Mouse (Mus musculus): ENCODE results near the gene Zfp423. TPM values are rescaled to one million over a fixed set of nuclear protein-coding genes. Genes with fewer than 3 reads are reported as not detected.

Zfp423 gene
- polyA plus RNA-seq, 1 experiment from 2014 or later, result 5.8 TPM

DNA sequence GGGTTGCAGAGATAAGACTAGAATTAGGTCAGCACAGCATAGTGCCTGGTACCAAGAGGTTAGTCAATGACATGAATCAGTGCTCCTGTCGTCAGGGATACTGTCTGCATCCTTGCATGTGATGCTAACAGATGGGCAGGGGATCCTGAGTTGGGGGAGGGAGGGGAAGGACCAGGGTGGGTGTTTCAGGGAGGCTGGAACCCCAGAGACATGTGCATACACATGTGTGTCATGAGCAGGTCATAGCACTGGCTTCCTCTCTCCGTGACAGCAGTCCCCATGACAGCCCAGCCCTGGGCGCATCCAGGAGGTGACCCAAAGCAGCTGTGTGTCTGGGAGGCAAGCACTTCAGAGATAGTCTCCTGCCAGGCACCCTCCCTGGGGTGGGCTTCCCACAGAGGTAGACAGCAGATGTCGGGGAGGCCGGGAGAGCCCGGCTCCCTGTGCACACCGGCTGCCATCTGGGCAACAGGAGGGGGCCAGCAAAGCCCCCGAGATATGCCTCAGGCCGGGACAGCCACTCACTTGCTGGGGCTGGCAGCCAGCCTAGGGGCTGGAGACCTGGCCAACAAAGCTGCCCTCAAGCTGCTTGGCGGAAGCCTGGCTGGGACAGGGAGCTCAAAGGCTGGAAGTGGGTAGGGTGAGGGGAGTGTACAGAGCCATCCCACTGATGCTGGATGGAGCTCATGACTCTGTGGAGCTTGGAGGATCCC, 272.3 kb downstream of the Zfp423 start:
- WGBS, result 66% methylated on average over 10 of the region's 10 CpGs
- ATAC-seq (replicated peaks; ENCODE audit: low FRiP score), result no peak
- no peak for DNase-seq (ENCODE audit: low spot score)
- no peaks in the 10 kb centered on the region for H3K9me3 ChIP-seq (ENCODE audit: control insufficient read depth, low read length)
- no peaks in the 10 kb centered on the region for H3K36me3 ChIP-seq (ENCODE audit: control insufficient read depth, insufficient read depth, low read length)
- H3K4me2 ChIP-seq, result no peak overlapping the region
- no peak overlapping the region for H3K4me3 ChIP-seq (ENCODE audit: low read depth, low read length)
- no peak overlapping the region for H3K27ac ChIP-seq (ENCODE audit: low read depth, low read length)
- no peak overlapping the region for H3K9ac ChIP-seq (ENCODE audit: low read depth, low read length)
- peaks cover 6% of the 10 kb centered on the region for H3K4me1 ChIP-seq (replicated peaks; ENCODE audit: control insufficient read depth, insufficient read depth, low read length)
- no peaks in the 10 kb centered on the region for H3K27me3 ChIP-seq (replicated peaks; ENCODE audit: control insufficient read depth, insufficient read depth, low read length)

- no peak overlapping the region for H3K9ac ChIP-seq (ENCODE audit: low read depth, low read length)
- 74% methylated on average over 3 of the region's 3 CpGs for WGBS
- no peaks in the 10 kb centered on the region for H3K27me3 ChIP-seq (replicated peaks; ENCODE audit: control insufficient read depth, insufficient read depth, low read length)
- no peak overlapping the region for H3K4me3 ChIP-seq (ENCODE audit: low read depth, low read length)
- no peak overlapping the region for H3K4me2 ChIP-seq
- ATAC-seq (replicated peaks; ENCODE audit: low FRiP score), result no peak
- no peak overlapping the region for H3K27ac ChIP-seq (ENCODE audit: low read depth, low read length)
- no peaks in the 10 kb centered on the region for H3K9me3 ChIP-seq (ENCODE audit: control insufficient read depth, low read length)
- DNase-seq (ENCODE audit: low spot score), result no peak
- H3K4me1 ChIP-seq (replicated peaks; ENCODE audit: control insufficient read depth, insufficient read depth, low read length), result peaks cover 4% of the 10 kb centered on the region
- no peaks in the 10 kb centered on the region for H3K36me3 ChIP-seq (ENCODE audit: control insufficient read depth, insufficient read depth, low read length)
Observed at GRCm38 (mm10) chr8:87686026-87686425, 273.4 kb downstream of the Zfp423 start.

GRCm38 (mm10) chr8:87685392-87685791, 274.0 kb downstream of the Zfp423 start:
- Histone ChIP-seq H3K36me3 (ENCODE audit: control insufficient read depth, insufficient read depth, low read length) (no peaks in the 10 kb centered on the region), H3K4me1 (replicated peaks; ENCODE audit: control insufficient read depth, insufficient read depth, low read length) (peaks cover 2% of the 10 kb centered on the region; the same call in 1 of the 2 replicates), H3K9me3 (ENCODE audit: control insufficient read depth, low read length) (no peaks in the 10 kb centered on the region), H3K4me3 (ENCODE audit: low read depth, low read length) (no peak overlapping the region), H3K4me2 (no peak overlapping the region), H3K27ac (ENCODE audit: low read depth, low read length) (no peak overlapping the region), H3K9ac (ENCODE audit: low read depth, low read length) (no peak overlapping the region), H3K27me3 (replicated peaks; ENCODE audit: control insufficient read depth, insufficient read depth, low read length) (no peaks in the 10 kb centered on the region)
- ATAC-seq (replicated peaks; ENCODE audit: low FRiP score) (no peak), DNase-seq (ENCODE audit: low spot score) (no peak)
- WGBS, result 82% methylated on average over 8 of the region's 8 CpGs

- 75% methylated on average over 3 of the region's 3 CpGs for whole genome bisulfite sequencing
Observed at GRCm38 (mm10) chr8:87682066-87682465, 277.3 kb downstream of the Zfp423 start.

DNA sequence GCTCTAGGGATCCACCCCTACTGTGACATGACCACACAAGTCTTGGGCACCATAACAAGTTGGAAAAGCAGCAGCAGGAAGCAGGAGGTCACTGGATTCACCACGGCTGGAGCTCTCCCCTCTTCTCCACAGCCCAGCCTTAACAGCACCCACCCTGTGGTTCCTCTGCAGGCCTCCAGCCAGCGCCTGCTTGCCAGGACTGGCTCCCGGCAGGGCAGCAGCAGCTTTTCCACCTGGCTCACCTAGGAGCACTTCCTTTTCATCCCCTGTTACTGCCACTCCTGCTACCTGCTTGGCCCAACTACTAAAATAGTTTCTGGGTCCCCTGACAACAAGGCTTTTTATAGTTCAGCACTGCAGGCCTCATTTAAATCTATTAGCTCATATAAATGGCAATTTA, 279.4 kb downstream of the Zfp423 start:
- no peaks in the 10 kb centered on the region for H3K9me3 ChIP-seq (ENCODE audit: control insufficient read depth, low read length)
- H3K36me3 ChIP-seq (ENCODE audit: control insufficient read depth, insufficient read depth, low read length), result no peaks in the 10 kb centered on the region
- no peak overlapping the region for H3K27ac ChIP-seq (ENCODE audit: low read depth, low read length)
- no peaks in the 10 kb centered on the region for H3K27me3 ChIP-seq (replicated peaks; ENCODE audit: control insufficient read depth, insufficient read depth, low read length)
- H3K9ac ChIP-seq (ENCODE audit: low read depth, low read length), result no peak overlapping the region
- 71% methylated on average over 3 of the region's 3 CpGs for WGBS
- H3K4me2 ChIP-seq, result no peak overlapping the region
- H3K4me3 ChIP-seq (ENCODE audit: low read depth, low read length), result no peak overlapping the region
- no peak for DNase-seq (ENCODE audit: low spot score)
- no peak for ATAC-seq (replicated peaks; ENCODE audit: low FRiP score)
- no peaks in the 10 kb centered on the region for H3K4me1 ChIP-seq (replicated peaks; ENCODE audit: control insufficient read depth, insufficient read depth, low read length)

More at GRCm38 (mm10) chr8:87682066-87682465, 277.3 kb downstream of the Zfp423 start:
- no peaks in the 10 kb centered on the region for H3K27me3 ChIP-seq (replicated peaks; ENCODE audit: control insufficient read depth, insufficient read depth, low read length)
- no peak overlapping the region for H3K4me2 ChIP-seq
- no peak for ATAC-seq (replicated peaks; ENCODE audit: low FRiP score)
- H3K27ac ChIP-seq (ENCODE audit: low read depth, low read length), result no peak overlapping the region
- no peaks in the 10 kb centered on the region for H3K4me1 ChIP-seq (replicated peaks; ENCODE audit: control insufficient read depth, insufficient read depth, low read length)
- DNase-seq (ENCODE audit: low spot score), result no peak
- H3K9me3 ChIP-seq (ENCODE audit: control insufficient read depth, low read length), result no peaks in the 10 kb centered on the region
- H3K4me3 ChIP-seq (ENCODE audit: low read depth, low read length), result no peak overlapping the region
- H3K36me3 ChIP-seq (ENCODE audit: control insufficient read depth, insufficient read depth, low read length), result no peaks in the 10 kb centered on the region
- no peak overlapping the region for H3K9ac ChIP-seq (ENCODE audit: low read depth, low read length)

DNA sequence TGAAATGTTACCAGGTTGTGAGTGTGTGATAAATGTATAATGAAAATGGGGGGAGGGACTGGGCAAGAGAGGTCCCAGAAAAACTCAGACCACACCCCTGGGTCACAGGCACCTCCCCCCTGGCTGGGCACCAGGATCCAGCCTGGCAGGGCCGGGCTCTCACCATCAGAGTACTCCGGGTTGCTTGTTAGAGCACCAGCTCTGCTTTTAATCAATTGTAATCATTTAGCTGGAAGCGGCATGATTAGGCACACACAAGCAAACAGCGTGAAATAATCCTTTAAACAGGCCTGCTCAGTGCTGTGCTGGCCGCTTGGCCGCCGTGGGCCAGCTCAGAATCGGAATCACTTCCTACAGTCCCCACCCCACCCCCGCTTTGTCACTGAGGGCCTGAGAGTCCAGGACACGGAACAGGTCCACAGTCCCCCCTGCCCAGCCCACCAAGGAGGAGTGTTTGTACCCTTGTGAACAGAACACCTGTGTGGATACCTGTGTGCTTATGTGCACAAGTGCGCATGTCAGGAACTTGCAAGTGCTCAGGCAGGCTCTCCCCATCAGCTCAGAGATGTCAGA, 279.9 kb downstream of the Zfp423 start:
- Histone ChIP-seq H3K4me2 (no peak overlapping the region), H3K27ac (ENCODE audit: low read depth, low read length) (no peak overlapping the region), H3K36me3 (ENCODE audit: control insufficient read depth, insufficient read depth, low read length) (no peaks in the 10 kb centered on the region), H3K9me3 (ENCODE audit: control insufficient read depth, low read length) (no peaks in the 10 kb centered on the region), H3K27me3 (replicated peaks; ENCODE audit: control insufficient read depth, insufficient read depth, low read length) (no peaks in the 10 kb centered on the region), H3K4me1 (replicated peaks; ENCODE audit: control insufficient read depth, insufficient read depth, low read length) (no peaks in the 10 kb centered on the region), H3K4me3 (ENCODE audit: low read depth, low read length) (no peak overlapping the region), H3K9ac (ENCODE audit: low read depth, low read length) (no peak overlapping the region)
- ATAC-seq (replicated peaks; ENCODE audit: low FRiP score), result no peak
- DNase-seq (ENCODE audit: low spot score), result no peak
- 88% methylated on average over 11 of the region's 11 CpGs for WGBS

DNA sequence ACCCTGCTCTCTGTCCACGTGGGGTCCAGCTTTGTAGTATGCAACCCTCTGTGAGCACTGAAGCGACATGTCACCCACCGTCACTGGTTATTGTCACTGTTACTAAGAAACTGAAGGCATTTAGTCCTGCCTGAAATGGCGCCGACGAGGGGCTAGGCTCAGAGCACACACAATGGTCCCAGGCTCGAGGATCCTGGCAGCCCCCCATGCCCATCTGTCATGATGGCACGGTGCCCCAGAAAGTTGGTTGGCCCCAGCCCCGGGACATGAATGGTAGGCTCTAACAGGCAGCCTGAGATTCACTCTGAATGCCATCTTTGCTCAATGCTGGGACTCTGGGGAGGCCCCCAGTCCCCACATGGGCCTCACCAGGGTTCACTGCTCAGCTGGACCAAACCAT, 284.0 kb downstream of the Zfp423 start:
- Histone ChIP-seq H3K9ac (ENCODE audit: low read depth, low read length) (no peak overlapping the region), H3K27me3 (replicated peaks; ENCODE audit: control insufficient read depth, insufficient read depth, low read length) (no peaks in the 10 kb centered on the region), H3K36me3 (ENCODE audit: control insufficient read depth, insufficient read depth, low read length) (no peaks in the 10 kb centered on the region), H3K27ac (ENCODE audit: low read depth, low read length) (no peak overlapping the region), H3K4me2 (no peak overlapping the region), H3K4me3 (ENCODE audit: low read depth, low read length) (no peak overlapping the region), H3K9me3 (ENCODE audit: control insufficient read depth, low read length) (no peaks in the 10 kb centered on the region), H3K4me1 (replicated peaks; ENCODE audit: control insufficient read depth, insufficient read depth, low read length) (no peaks in the 10 kb centered on the region)
- ATAC-seq (replicated peaks; ENCODE audit: low FRiP score) (no peak), DNase-seq (ENCODE audit: low spot score) (no peak)
- whole genome bisulfite sequencing, result 85% methylated on average over 9 of the region's 9 CpGs

DNA sequence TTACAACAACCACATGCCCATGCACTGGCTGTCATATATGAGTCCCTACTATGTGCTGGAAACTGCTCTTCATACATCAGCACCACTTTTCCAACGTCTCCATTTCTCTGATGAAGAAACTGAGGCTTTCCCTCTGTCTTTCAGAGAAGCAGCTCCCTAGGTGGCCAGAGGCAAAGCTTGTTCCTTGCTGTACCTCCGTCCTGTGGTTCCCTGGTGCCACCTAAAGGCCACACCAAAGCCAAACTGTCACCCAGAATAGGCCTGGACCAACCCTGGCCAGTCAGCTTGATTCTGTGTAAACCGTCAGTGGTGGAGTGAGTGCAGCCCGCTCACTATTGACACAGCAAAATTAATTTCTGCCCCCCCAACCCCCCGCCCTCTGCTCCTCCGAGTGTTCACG, 285.2 kb downstream of the Zfp423 start:
- H3K4me2 ChIP-seq, result no peak overlapping the region
- no peaks in the 10 kb centered on the region for H3K27me3 ChIP-seq (replicated peaks; ENCODE audit: control insufficient read depth, insufficient read depth, low read length)
- no peaks in the 10 kb centered on the region for H3K9me3 ChIP-seq (ENCODE audit: control insufficient read depth, low read length)
- ATAC-seq (replicated peaks; ENCODE audit: low FRiP score), result no peak
- H3K9ac ChIP-seq (ENCODE audit: low read depth, low read length), result no peak overlapping the region
- H3K27ac ChIP-seq (ENCODE audit: low read depth, low read length), result no peak overlapping the region
- no peaks in the 10 kb centered on the region for H3K4me1 ChIP-seq (replicated peaks; ENCODE audit: control insufficient read depth, insufficient read depth, low read length)
- no peak for DNase-seq (ENCODE audit: low spot score)
- H3K36me3 ChIP-seq (ENCODE audit: control insufficient read depth, insufficient read depth, low read length), result no peaks in the 10 kb centered on the region
- WGBS, result 68% methylated on average over 7 of the region's 7 CpGs
- H3K4me3 ChIP-seq (ENCODE audit: low read depth, low read length), result no peak overlapping the region

DNA sequence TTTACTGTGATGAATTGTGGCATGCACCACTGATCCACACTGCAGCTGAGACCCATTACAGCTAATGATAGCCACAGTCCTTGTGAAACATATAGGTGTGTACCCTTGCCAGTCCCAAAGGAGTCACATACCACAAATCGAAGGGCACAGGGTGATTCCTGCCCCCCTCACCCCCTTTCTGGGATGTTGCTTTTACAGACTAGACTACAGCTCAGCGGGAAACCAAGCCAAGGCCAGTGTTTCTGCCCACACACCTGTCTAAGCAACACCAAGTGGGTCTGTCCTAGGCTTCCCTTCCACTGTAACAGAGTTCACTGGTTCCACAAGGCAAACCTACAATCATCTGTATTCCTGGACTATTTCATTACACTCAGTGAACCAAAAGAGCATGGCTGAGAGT, 287.2 kb downstream of the Zfp423 start:
- Histone ChIP-seq H3K4me1 (replicated peaks; ENCODE audit: control insufficient read depth, insufficient read depth, low read length) (no peaks in the 10 kb centered on the region), H3K9ac (ENCODE audit: low read depth, low read length) (no peak overlapping the region), H3K9me3 (ENCODE audit: control insufficient read depth, low read length) (no peaks in the 10 kb centered on the region), H3K27ac (ENCODE audit: low read depth, low read length) (no peak overlapping the region), H3K27me3 (replicated peaks; ENCODE audit: control insufficient read depth, insufficient read depth, low read length) (no peaks in the 10 kb centered on the region), H3K36me3 (ENCODE audit: control insufficient read depth, insufficient read depth, low read length) (no peaks in the 10 kb centered on the region), H3K4me2 (no peak overlapping the region), H3K4me3 (ENCODE audit: low read depth, low read length) (no peak overlapping the region)
- ATAC-seq (replicated peaks; ENCODE audit: low FRiP score) (no peak), DNase-seq (ENCODE audit: low spot score) (no peak)
- 80% methylated on average over 2 of the region's 2 CpGs for WGBS

Measured in liver, embryonic 11.5 days (tissue).